Mouse (Mus musculus): Measurements from ENCODE around the gene Fsd2. TPM values are rescaled to one million over a fixed set of nuclear protein-coding genes. Genes with fewer than 3 reads are reported as not detected.

The Fsd2 gene
- polyA plus RNA-seq (2015; fragmentation: Illumina TruSeq; extraction: RNeasy Lipid Tissue Mini Kit (QIAGEN cat#74804); ENCODE audit: insufficient read depth, low replicate concordance) = 2.3 TPM

DNA sequence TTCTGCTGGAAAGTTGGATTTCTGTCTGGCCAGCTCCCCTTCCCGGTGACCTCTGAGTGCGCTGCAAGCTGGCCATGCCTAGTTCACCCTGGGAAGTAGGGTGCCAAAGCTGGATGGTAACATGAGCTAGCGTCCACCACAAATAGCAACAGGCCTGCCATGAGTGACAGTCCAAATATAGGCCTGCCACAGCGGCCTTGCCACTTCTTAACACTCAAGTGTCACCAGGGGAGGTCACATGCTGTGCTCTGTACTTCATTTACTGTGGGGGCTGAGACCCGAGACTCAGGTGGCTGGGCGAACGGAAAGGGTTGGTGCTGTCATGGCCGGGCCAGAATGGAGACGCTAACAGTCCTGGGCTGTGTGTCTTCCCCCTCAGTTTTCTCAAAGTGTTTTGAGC is at the start of gene Fsd2:
Fsd2 (minus strand) TSS at position 53 of the 400 bp plus-strand sequence.

DNA sequence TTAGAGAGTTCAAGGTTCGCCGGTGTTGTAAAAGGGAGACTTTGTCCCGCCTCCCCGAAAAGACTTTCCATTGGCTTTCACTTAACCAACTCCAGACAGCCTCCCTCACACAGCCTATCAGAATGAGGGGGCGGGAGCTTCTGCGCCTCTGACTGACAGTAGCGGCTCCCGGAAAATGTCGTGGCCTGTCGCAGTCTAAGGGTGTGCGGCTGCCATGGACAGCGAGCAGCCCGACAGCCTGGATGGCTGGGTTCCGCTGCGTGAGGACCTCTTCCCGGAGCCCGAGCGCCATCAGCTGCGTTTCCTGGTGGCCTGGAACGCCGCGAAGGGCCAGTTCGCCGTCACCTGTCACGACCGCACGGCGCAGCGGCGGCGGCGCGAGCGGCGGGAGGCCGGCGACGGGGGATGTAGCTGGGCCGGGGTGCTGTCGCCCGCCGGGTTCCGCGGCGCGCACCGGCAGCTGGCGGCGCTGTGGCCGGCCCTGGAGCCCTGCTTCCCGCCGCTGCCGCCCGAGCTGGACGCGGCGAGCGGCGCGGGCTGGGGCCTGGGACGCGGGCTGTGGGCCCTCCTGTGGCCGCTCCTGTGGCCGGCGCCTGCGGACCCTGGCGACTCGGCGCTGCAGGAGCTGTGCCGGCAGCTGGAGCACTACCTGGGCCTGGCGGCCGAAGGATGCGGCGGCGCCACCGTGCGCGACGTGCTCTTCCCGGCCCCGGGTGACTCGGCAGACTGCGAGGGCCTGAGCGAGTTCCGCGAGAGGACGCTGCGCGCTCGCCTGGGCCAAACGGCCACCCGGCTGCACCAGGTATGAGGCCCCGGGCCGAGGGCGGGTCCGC is 4.6 kb upstream of the Fsd2 start, which contains the start of gene Whamm:
Whamm (plus strand) TSS at position 159 of the 833 bp plus-strand sequence.

DNA sequence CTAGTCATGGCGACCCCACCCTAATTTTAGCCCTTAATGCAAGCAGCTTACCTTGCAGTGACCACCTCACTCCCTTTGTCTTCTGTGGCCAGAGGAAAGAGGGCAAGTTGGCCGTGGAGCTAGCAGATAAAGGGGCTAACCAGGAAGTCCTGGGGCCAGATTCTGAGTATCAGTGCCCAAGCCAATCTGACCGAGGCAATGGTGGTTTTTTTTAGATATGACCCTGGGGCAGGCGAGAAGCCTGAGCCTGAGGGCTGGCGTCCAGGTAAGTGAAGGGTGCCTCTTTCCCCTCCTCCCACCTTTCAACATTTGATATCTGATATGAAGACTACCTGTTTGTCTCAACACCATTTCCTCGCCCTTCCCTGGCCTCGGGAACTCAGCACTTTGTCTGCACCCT is 68.6 kb downstream of the Fsd2 start, which contains the start of gene BC048679:
BC048679 (minus strand) TSS at position 101 of the 400 bp plus-strand sequence.

DNA sequence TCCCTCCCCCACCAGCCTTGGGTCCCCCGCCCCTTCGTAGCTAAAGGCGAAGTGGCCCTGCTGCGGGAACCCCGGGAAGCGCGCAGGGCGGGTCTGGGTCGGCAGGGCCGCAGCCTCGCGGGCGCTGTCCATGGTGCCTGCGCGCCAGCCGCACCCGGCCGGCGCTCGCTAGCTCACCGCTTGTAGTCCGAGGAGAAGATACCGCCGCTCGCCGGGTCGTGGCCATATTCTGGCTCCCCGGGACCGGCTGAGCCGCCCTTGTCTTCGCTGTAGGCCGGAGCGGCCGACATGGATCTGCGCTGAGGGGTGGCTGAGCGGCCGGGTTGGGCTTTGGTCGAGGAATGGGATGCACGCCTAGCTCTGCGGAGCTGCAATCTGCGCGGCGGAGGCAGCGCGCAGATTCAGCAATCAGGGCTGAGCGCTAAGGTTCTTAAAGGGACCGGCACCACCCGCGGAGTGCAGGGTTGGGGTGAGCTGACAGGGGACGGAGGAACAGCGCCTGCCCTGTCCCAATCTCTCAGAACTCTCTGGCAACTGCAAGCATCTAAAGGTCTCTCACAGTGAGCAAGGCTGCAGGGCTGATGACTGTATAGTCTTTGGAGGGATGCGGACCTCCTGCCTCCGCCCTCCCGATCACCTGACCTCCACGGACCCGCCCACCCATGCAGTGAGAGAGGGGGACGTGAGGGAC is 73.3 kb downstream of the Fsd2 start, which contains the start of gene Ap3b2:
Ap3b2 (minus strand) TSS at position 595 of the 691 bp plus-strand sequence.

Other genes starting within 250 kb of the Fsd2 start
- gene Rps17, start 221.7 kb downstream of the Fsd2 start, polyA plus RNA-seq (2015; fragmentation: Illumina TruSeq; extraction: RNeasy Lipid Tissue Mini Kit (QIAGEN cat#74804); ENCODE audit: insufficient read depth, low replicate concordance) = 2,163 TPM
- 4.7 TPM for gene Cpeb1, start 111.5 kb downstream of the Fsd2 start, polyA plus RNA-seq (2015; fragmentation: Illumina TruSeq; extraction: RNeasy Lipid Tissue Mini Kit (QIAGEN cat#74804); ENCODE audit: insufficient read depth, low replicate concordance)
- gene Ap3b2, start 73.0 kb downstream of the Fsd2 start, polyA plus RNA-seq (2015; fragmentation: Illumina TruSeq; extraction: RNeasy Lipid Tissue Mini Kit (QIAGEN cat#74804); ENCODE audit: insufficient read depth, low replicate concordance) = not detected
- not detected for gene BC048679, start 68.7 kb downstream of the Fsd2 start, polyA plus RNA-seq (2015; fragmentation: Illumina TruSeq; extraction: RNeasy Lipid Tissue Mini Kit (QIAGEN cat#74804); ENCODE audit: insufficient read depth, low replicate concordance)
- 16.6 TPM for gene Whamm, start 4.3 kb upstream of the Fsd2 start, polyA plus RNA-seq (2015; fragmentation: Illumina TruSeq; extraction: RNeasy Lipid Tissue Mini Kit (QIAGEN cat#74804); ENCODE audit: insufficient read depth, low replicate concordance)
- 1.1 TPM for gene Homer2, start 140.6 kb upstream of the Fsd2 start, polyA plus RNA-seq (2015; fragmentation: Illumina TruSeq; extraction: RNeasy Lipid Tissue Mini Kit (QIAGEN cat#74804); ENCODE audit: insufficient read depth, low replicate concordance)
- gene Ramac, start 196.0 kb upstream of the Fsd2 start, polyA plus RNA-seq (2015; fragmentation: Illumina TruSeq; extraction: RNeasy Lipid Tissue Mini Kit (QIAGEN cat#74804); ENCODE audit: insufficient read depth, low replicate concordance) = 97.6 TPM
- 22.3 TPM for gene 3110040N11Rik, start 222.5 kb upstream of the Fsd2 start, polyA plus RNA-seq (2015; fragmentation: Illumina TruSeq; extraction: RNeasy Lipid Tissue Mini Kit (QIAGEN cat#74804); ENCODE audit: insufficient read depth, low replicate concordance)

Measured in spleen, adult 10 weeks (tissue).